Mouse (Mus musculus) thymus, postnatal 4 days (tissue): ENCODE results near the gene Nectin2.

Experiments
- DNase-seq: peaks from one replicate; pipeline ENCODE4 v3.0.0; 2021

Gene Nectin2

GRCm38 (mm10) chr7:19742468-19742867 lies 7.8 kb downstream of the Nectin2 start:
- DNase-seq = no peak

DNA sequence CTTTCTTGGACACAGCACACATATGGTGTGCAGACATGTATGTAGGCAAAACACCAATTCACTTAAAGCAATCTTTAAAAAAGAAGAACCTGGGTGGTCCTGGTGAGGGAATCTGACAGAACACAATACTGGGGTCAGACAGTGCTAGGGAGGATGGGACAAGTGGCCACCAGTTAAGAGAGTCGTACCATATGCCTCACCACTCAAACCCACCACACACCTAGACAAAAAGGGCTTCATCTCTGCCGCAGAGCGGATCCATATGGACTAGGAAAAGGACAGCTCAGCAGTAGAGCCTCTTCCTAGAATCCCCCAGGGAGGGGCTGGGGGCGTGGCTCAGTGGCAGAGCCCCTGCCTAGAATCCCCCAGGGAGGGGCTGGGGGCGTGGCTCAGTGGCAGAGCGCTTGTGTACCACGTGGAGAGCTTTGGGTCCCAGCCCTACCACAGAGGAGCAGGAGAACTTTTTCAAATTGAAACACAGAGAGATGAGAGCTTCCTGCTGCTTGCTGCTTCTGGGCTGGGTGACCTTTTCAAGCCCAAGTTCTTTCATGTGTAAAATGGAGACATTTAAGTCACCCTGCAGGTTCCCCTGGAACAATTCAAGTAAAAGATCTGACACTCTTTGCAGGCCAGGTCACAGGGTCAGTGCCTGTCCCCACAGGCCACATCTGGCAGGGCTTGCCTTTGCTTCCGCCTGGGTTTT lies 8.8 kb downstream of the Nectin2 start:
- no peak for DNase-seq

DNA sequence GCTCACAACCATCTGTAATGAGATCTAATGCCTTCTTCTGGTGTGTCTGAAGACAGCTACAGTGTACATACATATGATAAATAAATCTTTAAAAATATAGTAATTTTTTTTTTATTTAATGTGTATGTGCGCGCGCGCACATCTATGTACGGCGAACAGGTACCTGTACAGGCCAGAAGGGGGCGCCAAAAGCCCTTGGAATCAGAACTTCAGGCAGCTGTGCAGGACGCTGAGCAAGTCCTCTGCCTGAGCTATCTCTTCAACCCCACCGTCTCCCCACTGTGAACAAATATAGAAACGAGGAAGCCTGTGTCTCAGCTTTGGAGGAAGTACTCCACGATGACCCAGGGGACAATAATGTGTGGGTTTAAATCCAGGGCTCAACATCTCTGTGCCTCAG lies 10.0 kb downstream of the Nectin2 start:
- peak; percentile 53 for DNase-seq

GRCm38 (mm10) chr7:19738771-19739170 lies 11.5 kb downstream of the Nectin2 start:
- DNase-seq = no peak

DNA sequence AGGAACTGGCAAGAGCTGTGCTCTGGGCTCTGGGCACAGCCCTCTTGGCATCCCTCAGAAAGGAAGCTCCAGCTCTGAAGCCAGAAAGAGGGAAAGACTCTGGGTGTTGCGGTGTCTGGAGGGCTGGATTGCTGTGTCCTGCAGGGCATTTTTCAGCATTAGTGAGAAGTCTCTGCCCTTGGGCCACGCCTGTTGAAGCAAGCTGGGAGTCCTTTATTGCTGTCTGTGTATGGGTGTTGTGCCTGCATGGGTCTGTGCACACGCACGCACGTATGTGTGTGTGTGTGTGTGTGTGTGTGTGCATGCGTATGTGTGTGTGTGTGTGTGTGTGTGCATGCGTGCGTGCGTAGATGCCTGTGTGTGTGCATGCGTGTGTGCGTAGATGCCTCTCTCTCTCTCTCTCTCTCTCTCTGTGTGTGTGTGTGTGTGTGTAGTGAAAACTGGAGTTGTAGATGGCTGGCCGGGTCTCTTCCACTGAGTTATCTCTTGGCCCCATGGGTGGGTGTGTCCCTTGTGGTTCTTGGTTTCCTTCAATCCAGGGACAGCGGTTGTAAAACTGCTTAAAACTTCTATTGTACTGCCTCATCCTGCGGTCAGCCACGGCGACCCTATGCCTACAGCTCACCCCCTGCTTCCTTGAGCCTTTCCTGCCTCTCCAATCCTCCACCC lies 13.8 kb downstream of the Nectin2 start:
- no peak for DNase-seq

DNA sequence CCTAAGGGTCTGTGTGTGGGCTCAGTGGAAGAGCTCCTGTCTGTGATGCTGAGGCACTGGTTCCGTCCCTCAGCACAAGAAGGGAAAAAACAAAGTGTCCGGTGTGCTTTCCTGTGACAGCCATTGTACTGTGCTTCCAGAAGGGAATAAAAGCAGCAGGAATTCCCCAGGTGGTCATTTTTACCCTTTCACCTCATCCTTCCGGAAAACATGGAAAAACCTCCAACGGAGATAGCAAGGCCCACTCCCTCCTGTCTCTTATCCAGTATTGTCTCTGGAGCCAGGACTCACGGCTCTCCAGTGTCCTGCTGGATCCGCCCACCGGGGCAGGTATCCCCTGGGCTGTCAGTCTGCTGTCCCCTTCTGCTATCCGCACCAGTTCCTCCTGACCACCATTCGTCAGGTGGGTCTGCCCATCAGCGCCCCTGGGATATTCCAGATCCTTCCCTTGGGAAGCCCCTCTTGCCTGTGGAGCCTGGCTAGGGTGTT lies 16.1 kb downstream of the Nectin2 start:
- no peak for DNase-seq

DNA sequence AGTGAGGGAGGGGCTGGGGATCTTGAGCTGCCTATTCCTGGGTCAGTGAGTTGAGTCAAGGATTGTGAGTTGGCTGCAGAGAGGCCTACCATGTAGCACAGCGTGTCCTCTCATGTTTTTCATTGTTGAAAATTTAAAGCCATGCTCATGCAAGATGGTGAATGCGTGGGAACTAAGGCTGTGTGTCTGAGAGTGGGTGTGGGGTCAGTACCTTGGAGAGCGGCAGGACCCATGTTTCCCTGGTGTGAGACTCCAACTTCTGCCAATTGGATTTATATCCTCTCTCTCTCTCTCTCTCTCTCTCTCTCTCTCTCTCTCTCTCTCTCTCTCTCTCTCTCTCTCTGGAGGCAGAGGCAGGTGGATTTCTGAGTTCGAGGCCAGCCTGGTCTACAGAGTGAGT lies 23.7 kb downstream of the Nectin2 start:
- DNase-seq = peak; percentile 34

GRCm38 (mm10) chr7:19724167-19724566 lies 26.1 kb downstream of the Nectin2 start:
- DNase-seq = no peak

DNA sequence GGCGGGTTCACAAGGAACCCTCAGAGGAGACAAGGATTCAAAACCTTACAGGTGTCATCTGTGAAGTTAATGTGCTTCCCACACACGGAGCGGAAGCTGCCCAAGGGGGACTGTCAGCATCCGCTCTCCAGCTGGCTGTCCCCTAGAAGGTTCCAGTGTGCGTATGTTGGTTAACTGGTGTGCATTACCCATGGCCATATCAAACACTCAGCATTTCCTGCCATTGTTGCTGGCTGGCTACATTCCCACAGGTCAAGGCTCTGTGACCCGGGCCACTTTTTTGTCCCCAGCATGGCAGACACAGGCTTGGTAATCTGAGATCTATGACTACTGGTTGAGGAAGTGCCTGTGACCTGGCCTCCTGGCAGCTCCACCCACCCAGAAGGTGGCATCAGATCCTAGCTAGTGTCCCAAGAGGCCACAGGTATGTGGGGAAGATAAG lies 27.5 kb downstream of the Nectin2 start:
- DNase-seq = no peak

DNA sequence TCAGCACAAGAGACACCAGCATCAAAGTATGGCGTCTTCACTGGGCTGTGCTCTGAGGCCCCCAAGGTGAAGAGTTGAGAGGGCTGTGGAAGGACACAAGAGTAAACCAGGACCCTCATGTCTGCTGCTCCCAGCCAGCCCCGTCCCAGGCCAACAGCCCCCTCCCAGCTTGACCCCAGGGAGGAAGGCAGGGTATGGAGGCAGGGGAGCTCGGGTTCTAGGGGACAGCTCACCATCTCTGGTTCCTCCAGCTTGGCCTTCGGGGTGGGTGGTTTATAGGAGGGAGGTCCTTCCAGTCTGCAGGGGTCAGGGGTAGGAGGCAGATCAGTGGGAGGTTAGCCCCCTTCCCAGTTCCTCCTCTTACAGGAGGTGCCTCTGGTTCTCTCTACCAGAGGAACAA lies 31.1 kb downstream of the Nectin2 start:
- DNase-seq = no peak

GRCm38 (mm10) chr7:19718297-19718952 lies 31.9 kb downstream of the Nectin2 start:
- DNase-seq = no peak

- DNase-seq = no peak
These were observed 32.9 kb downstream of the Nectin2 start for GRCm38 (mm10) chr7:19717346-19717745.

- DNase-seq = no peak
These were observed 33.5 kb downstream of the Nectin2 start for GRCm38 (mm10) chr7:19716822-19717221.

- DNase-seq = no peak
These were observed 34.1 kb downstream of the Nectin2 start for GRCm38 (mm10) chr7:19716055-19716682.

DNA sequence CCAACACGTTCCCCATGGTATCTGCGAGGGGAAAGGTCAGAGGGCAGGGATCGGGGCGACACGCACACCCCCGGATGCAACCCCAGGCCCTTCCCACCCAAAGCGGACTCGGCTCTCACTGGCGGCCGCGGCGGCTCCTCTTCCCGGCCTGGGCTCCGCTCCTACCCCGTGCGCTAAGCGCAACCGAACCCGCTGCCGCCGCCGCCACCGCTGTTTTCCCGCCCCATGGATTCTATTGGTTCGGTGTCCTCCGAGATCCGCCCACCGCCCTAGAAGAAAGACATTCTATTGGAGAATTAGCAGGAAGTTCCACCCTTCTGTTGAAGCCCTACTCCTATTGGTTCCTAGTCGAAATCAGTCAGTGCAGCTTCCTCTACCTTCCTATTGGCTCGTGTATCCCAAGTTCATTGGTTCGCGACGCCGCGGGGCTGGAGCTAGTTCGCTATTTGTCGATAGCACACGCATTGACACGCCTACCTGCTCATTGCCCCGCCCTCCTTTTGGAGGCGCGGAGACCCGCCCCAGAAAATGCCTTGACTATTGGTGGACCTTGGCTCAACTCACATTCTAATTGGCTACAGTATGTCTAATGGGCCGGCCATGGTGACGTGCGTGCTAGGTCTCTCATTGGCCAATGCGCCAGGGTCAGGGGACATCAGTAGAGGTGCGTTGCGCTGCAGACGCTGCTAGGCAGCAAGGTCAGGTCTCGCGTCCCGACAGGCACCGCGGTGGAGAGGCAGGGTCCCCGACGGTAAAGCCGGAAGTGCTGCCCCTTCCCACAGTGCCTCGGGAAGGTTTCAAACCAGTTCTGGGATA lies 34.8 kb downstream of the Nectin2 start, which contains the start of gene Tomm40:
Tomm40 (minus strand) TSS at position 200 of the 816 bp plus-strand sequence.
- peak; percentile 98 for DNase-seq

- DNase-seq = no peak
These were observed 35.4 kb downstream of the Nectin2 start for GRCm38 (mm10) chr7:19714836-19715235.

DNA sequence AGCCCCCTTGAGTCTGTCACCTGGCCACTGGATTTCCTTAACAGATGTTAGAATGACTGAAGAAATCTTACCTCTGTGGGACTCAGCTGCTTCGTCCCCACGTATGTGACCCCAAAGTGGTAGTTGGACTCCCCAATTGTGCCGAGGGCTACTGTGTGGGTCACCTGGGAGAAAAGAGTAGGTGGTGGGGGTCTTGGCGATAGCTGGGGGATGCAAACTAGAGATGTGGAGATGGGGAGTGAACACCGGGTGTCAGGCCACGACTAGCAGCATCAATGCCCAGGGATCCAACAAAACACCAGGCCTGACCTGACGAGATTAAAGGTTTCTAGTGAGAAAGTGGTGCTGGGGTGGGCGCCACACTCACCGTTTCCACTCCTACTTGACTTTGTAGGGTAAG lies 36.7 kb downstream of the Nectin2 start:
- no peak for DNase-seq

GRCm38 (mm10) chr7:19713196-19713595 lies 37.1 kb downstream of the Nectin2 start:
- DNase-seq = peak; percentile 47

GRCm38 (mm10) chr7:19712414-19712813 lies 37.9 kb downstream of the Nectin2 start:
- DNase-seq = no peak

- DNase-seq = no peak
These were observed 39.6 kb downstream of the Nectin2 start for GRCm38 (mm10) chr7:19710650-19711049.

DNA sequence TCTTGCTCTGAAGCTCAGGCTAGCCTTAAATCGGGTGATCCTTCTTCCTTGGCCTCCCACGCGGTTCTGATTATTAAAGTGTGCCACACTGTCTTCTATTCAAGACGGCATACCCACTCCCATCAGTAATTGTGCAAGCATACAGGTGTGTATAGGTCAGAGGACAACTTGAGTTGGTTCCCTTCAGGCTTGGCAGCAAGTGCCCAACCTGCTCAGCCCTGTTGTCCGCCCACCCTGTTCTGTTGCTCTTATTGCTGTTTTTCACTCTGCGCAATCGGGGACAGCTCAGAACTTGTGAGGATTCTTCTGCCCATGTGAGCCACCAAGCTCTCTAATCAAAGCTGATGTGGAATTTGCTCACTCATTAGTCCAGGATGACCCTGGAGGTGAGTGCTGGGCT lies 45.0 kb downstream of the Nectin2 start:
- DNase-seq = no peak

- DNase-seq = no peak
These were observed 45.8 kb downstream of the Nectin2 start for GRCm38 (mm10) chr7:19704475-19704874.
